Mouse (Mus musculus) forebrain, embryonic 10.5 days (tissue): Measurements from ENCODE around the gene Ntn3. TPM values are rescaled to one million over a fixed set of nuclear protein-coding genes. Genes with fewer than 3 reads are reported as not detected.
A peak's percentile ranks its signal among the peaks of the same experiment; 100 is the strongest.

Experiments used
- DNase-seq: peaks from one replicate; pipeline ENCODE4 v3.0.0-alpha.2; 2017; ENCODE audit warnings: low spot score; ENCODE audit errors: extremely low spot score
- H3K27ac ChIP-seq: fragments of 300-500 bp; sonication (generic); 2 replicates; pipeline ENCODE4 v1.5.1; 2016; ENCODE audit warnings: mild to moderate bottlenecking
- H3K27me3 ChIP-seq: fragments of 300-500 bp; sonication (generic); 2 replicates; pipeline ENCODE4 v1.6.1; 2016; ENCODE audit warnings: mild to moderate bottlenecking; ENCODE audit not compliant: poor library complexity, severe bottlenecking
- H3K36me3 ChIP-seq: fragments of 300-500 bp; sonication (generic); replicated peaks from 2 replicates; pipeline ENCODE4 v1.6.1; 2016; ENCODE audit warnings: mild to moderate bottlenecking, moderate library complexity
- H3K4me1 ChIP-seq: fragments of 300-500 bp; sonication (generic); 2 replicates; pipeline ENCODE4 v1.6.1; 2016
- H3K4me3 ChIP-seq: fragments of 300-500 bp; sonication (generic); 2 replicates; pipeline ENCODE4 v1.5.1; 2016; ENCODE audit warnings: mild to moderate bottlenecking, moderate library complexity
- H3K9me3 ChIP-seq: fragments of 300-500 bp; sonication (generic); 2 replicates; pipeline ENCODE4 v1.6.1; 2016; ENCODE audit warnings: mild to moderate bottlenecking, moderate library complexity
- WGBS: fragments of 180-500 bp; shearing (Covaris S2); methylation state at CpG from one replicate; pipeline ENCODE4 v1.1.7; 2016; 5-methylcytosine and 5-hydroxymethylcytosine counted together
- polyA plus RNA-seq: library from polyadenylated mRNA; unstranded; fragments of >200 nt; fragmentation: Nextera tagmentation; extraction: Ambion mirVana; gene quantifications from 2 replicates; pipeline ENCODE4 v1.2.1, GENCODE M21; 2016

Ntn3 gene
- polyA plus RNA-seq, 1 experiment from 2014 or later: 2.3 TPM

- 90% methylated on average over 5 of the region's 5 CpGs for WGBS
- Histone ChIP-seq H3K36me3 (peaks cover 89% of the 10 kb centered on the region), H3K27ac (no peak overlapping the region), H3K4me3 (no peak overlapping the region), H3K4me1 (peaks cover 5% of the 10 kb centered on the region), H3K9me3 (no peaks in the 10 kb centered on the region), H3K27me3 (no peaks in the 10 kb centered on the region)
- no peak for DNase-seq
Observed at GRCm38 (mm10) chr17:24225851-24226250, 16.5 kb upstream of the Ntn3 start.

- Histone ChIP-seq H3K4me3 (no peak overlapping the region), H3K27ac (no peak overlapping the region), H3K27me3 (no peaks in the 10 kb centered on the region), H3K4me1 (peaks cover 11% of the 10 kb centered on the region), H3K36me3 (peaks cover 78% of the 10 kb centered on the region), H3K9me3 (no peaks in the 10 kb centered on the region)
- 89% methylated on average over 10 of the region's 10 CpGs for WGBS
- no peak for DNase-seq
Observed at GRCm38 (mm10) chr17:24224741-24225140, 15.4 kb upstream of the Ntn3 start.

- H3K4me3 ChIP-seq: no peak overlapping the region
- H3K27me3 ChIP-seq: no peaks in the 10 kb centered on the region
- no peak for DNase-seq
- no peak overlapping the region for H3K27ac ChIP-seq
- peaks cover 21% of the 10 kb centered on the region for H3K4me1 ChIP-seq
- WGBS: 93% methylated on average over 5 of the region's 5 CpGs
- H3K36me3 ChIP-seq: peaks cover 77% of the 10 kb centered on the region
- H3K9me3 ChIP-seq: no peaks in the 10 kb centered on the region
Observed at GRCm38 (mm10) chr17:24223513-24223912, 14.2 kb upstream of the Ntn3 start.

GRCm38 (mm10) chr17:24222653-24223052 lies 13.3 kb upstream of the Ntn3 start:
- 82% methylated on average over 6 of the region's 6 CpGs for WGBS
- Histone ChIP-seq H3K27ac (no peak overlapping the region), H3K27me3 (no peaks in the 10 kb centered on the region), H3K9me3 (no peaks in the 10 kb centered on the region), H3K4me3 (no peak overlapping the region), H3K4me1 (peaks cover 21% of the 10 kb centered on the region), H3K36me3 (peaks cover 77% of the 10 kb centered on the region)
- no peak for DNase-seq

- no peaks in the 10 kb centered on the region for H3K27me3 ChIP-seq
- peaks cover 77% of the 10 kb centered on the region for H3K36me3 ChIP-seq
- H3K27ac ChIP-seq: peak within 1 kb of the TSS; percentile 90
- WGBS: 6% methylated on average over 41 of the region's 41 CpGs
- peak within 1 kb of the TSS; percentile 82 for H3K4me3 ChIP-seq
- DNase-seq: peak; percentile 93
- H3K9me3 ChIP-seq: no peaks in the 10 kb centered on the region
- H3K4me1 ChIP-seq: peaks cover 24% of the 10 kb centered on the region
Observed at GRCm38 (mm10) chr17:24220435-24221411, 11.4 kb upstream of the Ntn3 start, which contains the start of gene Tedc2. TSS of gene Tedc2 (minus strand) at chr17:24220851.

- DNase-seq: peak; percentile 22
- H3K36me3 ChIP-seq: peaks cover 57% of the 10 kb centered on the region
- H3K27ac ChIP-seq: no peak overlapping the region
- WGBS: 69% methylated on average over 4 of the region's 4 CpGs
- no peaks in the 10 kb centered on the region for H3K27me3 ChIP-seq
- no peak overlapping the region for H3K4me3 ChIP-seq
- peaks cover 33% of the 10 kb centered on the region for H3K4me1 ChIP-seq
- no peaks in the 10 kb centered on the region for H3K9me3 ChIP-seq
Observed at GRCm38 (mm10) chr17:24216836-24217235, 7.5 kb upstream of the Ntn3 start.

- Histone ChIP-seq H3K4me3 (no peak overlapping the region), H3K4me1 (peaks cover 48% of the 10 kb centered on the region), H3K36me3 (peaks cover 43% of the 10 kb centered on the region), H3K27me3 (peaks cover 34% of the 10 kb centered on the region), H3K27ac (no peak overlapping the region), H3K9me3 (no peaks in the 10 kb centered on the region)
- WGBS: 80% methylated on average over 6 of the region's 6 CpGs
- no peak for DNase-seq
Observed at GRCm38 (mm10) chr17:24213186-24213585, 3.9 kb upstream of the Ntn3 start.

GRCm38 (mm10) chr17:24212441-24213018 lies 3.2 kb upstream of the Ntn3 start:
- H3K9me3 ChIP-seq: no peaks in the 10 kb centered on the region
- H3K4me3 ChIP-seq: peak overlapping the region; percentile 66
- peaks cover 41% of the 10 kb centered on the region for H3K27me3 ChIP-seq
- 21% methylated on average over 5 of the region's 5 CpGs for WGBS
- peak overlapping the region; percentile 88; the same call in 1 of the 2 replicates for H3K27ac ChIP-seq
- peaks cover 37% of the 10 kb centered on the region for H3K36me3 ChIP-seq
- peaks cover 55% of the 10 kb centered on the region for H3K4me1 ChIP-seq
- no peak for DNase-seq

- WGBS: 2% methylated on average over 37 of the region's 37 CpGs
- peak overlapping the region; percentile 66 for H3K4me3 ChIP-seq
- DNase-seq: peak; percentile 79
- H3K27me3 ChIP-seq: peaks cover 48% of the 10 kb centered on the region
- H3K27ac ChIP-seq: peak overlapping the region; percentile 88
- H3K36me3 ChIP-seq: peaks cover 30% of the 10 kb centered on the region
- peaks cover 60% of the 10 kb centered on the region for H3K4me1 ChIP-seq
- H3K9me3 ChIP-seq: no peaks in the 10 kb centered on the region
Observed at GRCm38 (mm10) chr17:24211631-24212440, 2.5 kb upstream of the Ntn3 start.

- peak overlapping the region; percentile 66 for H3K4me3 ChIP-seq
Observed at GRCm38 (mm10) chr17:24210591-24210990, 1.3 kb upstream of the Ntn3 start.

GRCm38 (mm10) chr17:24209916-24210240 lies 547 bp upstream of the Ntn3 start:
- WGBS: 75% methylated on average over 3 of the region's 3 CpGs
- H3K4me3 ChIP-seq: peak overlapping the region; percentile 67
- no peak for DNase-seq
- peaks cover 10% of the 10 kb centered on the region for H3K36me3 ChIP-seq
- peaks cover 59% of the 10 kb centered on the region for H3K27me3 ChIP-seq
- peaks cover 78% of the 10 kb centered on the region for H3K4me1 ChIP-seq
- H3K9me3 ChIP-seq: no peaks in the 10 kb centered on the region
- peak overlapping the region; percentile 90 for H3K27ac ChIP-seq

More at GRCm38 (mm10) chr17:24210591-24210990, 1.3 kb upstream of the Ntn3 start:
- Histone ChIP-seq H3K4me1 (peaks cover 71% of the 10 kb centered on the region), H3K27me3 (peaks cover 59% of the 10 kb centered on the region), H3K27ac (peak overlapping the region; percentile 88), H3K36me3 (peaks cover 17% of the 10 kb centered on the region), H3K9me3 (no peaks in the 10 kb centered on the region)
- 76% methylated on average over 3 of the region's 3 CpGs for WGBS
- no peak for DNase-seq

GRCm38 (mm10) chr17:24208641-24209042 lies 689 bp downstream of the Ntn3 start:
- peak; percentile 57 for DNase-seq
- Histone ChIP-seq H3K4me1 (peaks cover 88% of the 10 kb centered on the region), H3K27ac (peak overlapping the region; percentile 90), H3K36me3 (no peaks in the 10 kb centered on the region), H3K9me3 (no peaks in the 10 kb centered on the region), H3K27me3 (peaks cover 63% of the 10 kb centered on the region), H3K4me3 (peak overlapping the region; percentile 67)
- WGBS: 2% methylated on average over 29 of the region's 29 CpGs
